Mouse (Mus musculus) CH12.LX (cell line): ENCODE measurements around the gene Dio3. TPM values are rescaled to one million over a fixed set of nuclear protein-coding genes. Genes with fewer than 3 reads are reported as not detected.

Experiments
- DNase-seq: peaks from one replicate; pipeline ENCODE4 v3.0.0-alpha.2; 2013; ENCODE audit errors: extremely low read depth
- H3K27ac ChIP-seq: 2 replicates; pipeline ENCODE4 v1.5.1; 2012; ENCODE audit warnings: low read depth, mild to moderate bottlenecking, control low read depth, moderate library complexity; ENCODE audit not compliant: insufficient read depth
- H3K27me3 ChIP-seq: replicated peaks from 2 replicates; pipeline ENCODE3; 2012; ENCODE audit warnings: inconsistent platforms
- H3K36me3 ChIP-seq, 2 experiments: replicated peaks in 1 of 2; 2 replicates each; pipeline versions ENCODE3 to v1.6.1; 2012; ENCODE audit warnings: inconsistent platforms in 1 of 2, low read length in 1 of 2, mild to moderate bottlenecking in 1 of 2, mixed read lengths in 1 of 2, moderate library complexity in 1 of 2; ENCODE audit not compliant: control insufficient read depth in 1 of 2, insufficient read depth in 1 of 2
- H3K4me1 ChIP-seq, 2 experiments: 2 replicates each; pipeline ENCODE4 v1.6.1; 2012; ENCODE audit warnings: inconsistent platforms in 1 of 2, moderate library complexity in 1 of 2; ENCODE audit not compliant: insufficient read depth in 2 of 2, control insufficient read depth in 1 of 2
- H3K4me2 ChIP-seq: 2 replicates; pipeline ENCODE4 v1.6.1; 2012; ENCODE audit warnings: low read depth, mild to moderate bottlenecking, control low read depth; ENCODE audit not compliant: poor library complexity, insufficient read depth, severe bottlenecking
- H3K4me3 ChIP-seq, 3 experiments: fragments of 150-350 bp in 1 of 3; sonication (generic) in 1 of 3; replicated peaks in 1 of 3; 2 replicates each; pipeline versions ENCODE3 to v1.5.1; 2011 to 2012; ENCODE audit warnings: low read depth in 2 of 3, low read length in 2 of 3, mild to moderate bottlenecking in 2 of 3, moderate library complexity in 2 of 3, control low read depth in 1 of 3, improper control_type of control experiment in 1 of 3, inconsistent platforms in 1 of 3, mixed read lengths in 1 of 3; ENCODE audit not compliant: poor library complexity in 1 of 3
- H3K79me2 ChIP-seq: replicated peaks from 2 replicates; pipeline ENCODE4 v1.6.1; 2012; ENCODE audit warnings: mild to moderate bottlenecking, moderate library complexity; ENCODE audit not compliant: control insufficient read depth, poor library complexity, insufficient read depth, severe bottlenecking; ENCODE audit errors: extremely low read depth
- H3K9ac ChIP-seq: 2 replicates; pipeline ENCODE4 v1.6.1; 2012; ENCODE audit warnings: low read depth, mild to moderate bottlenecking, control low read depth, moderate library complexity; ENCODE audit not compliant: insufficient read depth
- H3K9me3 ChIP-seq: replicated peaks from 2 replicates; pipeline ENCODE3; 2012; ENCODE audit warnings: low read length, inconsistent platforms, mixed read lengths
- BHLHE40 ChIP-seq: IDR thresholded peaks from 2 replicates; pipeline ENCODE4 v1.6.1; 2011; ENCODE audit warnings: mild to moderate bottlenecking, low read depth, low read length, improper control_type of control experiment
- CHD1 ChIP-seq: IDR thresholded peaks from 2 replicates; pipeline ENCODE4 v1.6.1; 2012; ENCODE audit warnings: low read depth, low read length, improper control_type of control experiment, inconsistent platforms
- CHD2 ChIP-seq: IDR thresholded peaks from 2 replicates; pipeline ENCODE4 v1.6.1; 2011; ENCODE audit warnings: low read length, improper control_type of control experiment
- CTCF ChIP-seq, 2 experiments: IDR thresholded peaks in 1 of 2; conservative IDR thresholded peaks in 1 of 2; 2 replicates each; pipeline ENCODE4 v1.5.1; 2011 to 2012; ENCODE audit warnings: low read depth in 2 of 2, low read length in 2 of 2, improper control_type of control experiment in 1 of 2, inconsistent platforms in 1 of 2, mild to moderate bottlenecking in 1 of 2, moderate library complexity in 1 of 2
- ELF1 ChIP-seq: IDR thresholded peaks from 2 replicates; pipeline ENCODE4 v1.6.1; 2014; ENCODE audit warnings: low read depth, mild to moderate bottlenecking, inconsistent platforms, low read length, improper control_type of control experiment
- ETS1 ChIP-seq: conservative IDR thresholded peaks from 2 replicates; pipeline ENCODE4 v1.6.1; 2012; ENCODE audit warnings: low read depth, mild to moderate bottlenecking, inconsistent platforms, low read length, improper control_type of control experiment, moderate library complexity
- MAFK ChIP-seq: IDR thresholded peaks from 2 replicates; pipeline ENCODE4 v1.6.1; 2011; ENCODE audit warnings: low read length, improper control_type of control experiment; ENCODE audit not compliant: insufficient replicate concordance
- MAX ChIP-seq: IDR thresholded peaks from 2 replicates; pipeline ENCODE4 v1.6.1; 2011; ENCODE audit warnings: low read length, improper control_type of control experiment
- MAZ ChIP-seq: IDR thresholded peaks from 2 replicates; pipeline ENCODE4 v1.6.1; 2012; ENCODE audit warnings: low read depth, mild to moderate bottlenecking, inconsistent platforms, low read length, improper control_type of control experiment, moderate library complexity
- NELFE ChIP-seq: IDR thresholded peaks from 2 replicates; pipeline ENCODE4 v1.6.1; 2011; ENCODE audit warnings: low read depth, low read length, improper control_type of control experiment
- NRF1 ChIP-seq: IDR thresholded peaks from 2 replicates; pipeline ENCODE4 v1.6.1; 2014; ENCODE audit warnings: low read depth, mild to moderate bottlenecking, inconsistent platforms, low read length, improper control_type of control experiment, moderate library complexity
- POLR2A ChIP-seq: IDR thresholded peaks from 2 replicates; pipeline ENCODE4 v1.6.1; 2011; ENCODE audit warnings: low read depth, mild to moderate bottlenecking, improper control_type of control experiment, low read length
- POLR2AphosphoS2 ChIP-seq: IDR thresholded peaks from 2 replicates; pipeline ENCODE4 v1.6.1; 2011; ENCODE audit warnings: low read depth, low read length, improper control_type of control experiment
- RAD21 ChIP-seq: IDR thresholded peaks from 2 replicates; pipeline ENCODE4 v1.6.1; 2011; ENCODE audit warnings: low read depth, mild to moderate bottlenecking, low read length, improper control_type of control experiment, moderate library complexity
- SMC3 ChIP-seq: IDR thresholded peaks from 2 replicates; pipeline ENCODE4 v1.6.1; 2011; ENCODE audit warnings: low read depth, low read length, improper control_type of control experiment
- TBP ChIP-seq: conservative IDR thresholded peaks from 2 replicates; pipeline ENCODE4 v1.6.1; 2011; ENCODE audit warnings: low read depth, low read length, improper control_type of control experiment
- TCF12 ChIP-seq: IDR thresholded peaks from 2 replicates; pipeline ENCODE4 v1.6.1; 2014; ENCODE audit warnings: low read depth, mild to moderate bottlenecking, inconsistent platforms, low read length, improper control_type of control experiment
- ZKSCAN1 ChIP-seq: IDR thresholded peaks from 2 replicates; pipeline ENCODE4 v1.6.1; 2012; ENCODE audit warnings: low read depth, inconsistent platforms, low read length, improper control_type of control experiment, borderline replicate concordance
- ZNF384 ChIP-seq: IDR thresholded peaks from 2 replicates; pipeline ENCODE4 v1.6.1; 2012; ENCODE audit warnings: low read depth, low read length, improper control_type of control experiment, inconsistent platforms
- dilution Hi-C: fragments of 300-500 bp; cut with MboI; formaldehyde crosslinking; loops from 2 replicates; pipeline ENCODE4 v1.14.3; 2020; ENCODE audit warnings: low sequenced_read_pairs; ENCODE audit not compliant: extremely low pct_unique_long_range_greater_than_20kb, extremely low pct_ligation_motif_present
- in situ Hi-C: fragments of 300-500 bp; cut with MboI; formaldehyde crosslinking; loops from 3 replicates; pipeline ENCODE4 v1.14.3; 2019; ENCODE audit warnings: low sequenced_read_pairs, low pct_ligation_motif_present, low pct_unique_long_range_greater_than_20kb, mixed read lengths
- polyA plus RNA-seq: library from polyadenylated mRNA; unstranded; fragments of >175 nt; gene quantifications from 2 replicates; pipeline ENCODE4 v1.2.1, GENCODE M21; 2012; ENCODE audit warnings: low read depth; ENCODE audit not compliant: insufficient read length
- total RNA-seq, 2 experiments: library from RNA; depleted of rRNA; stranded (reverse); fragments of 300-350 nt in 1 of 2; fragments of >200 nt in 1 of 2; gene quantifications; 2 replicates each; pipeline ENCODE4 v1.2.3; 2012 to 2014

Dio3 gene
- total and polyA plus RNA-seq, 3 experiments = not detected

DNA sequence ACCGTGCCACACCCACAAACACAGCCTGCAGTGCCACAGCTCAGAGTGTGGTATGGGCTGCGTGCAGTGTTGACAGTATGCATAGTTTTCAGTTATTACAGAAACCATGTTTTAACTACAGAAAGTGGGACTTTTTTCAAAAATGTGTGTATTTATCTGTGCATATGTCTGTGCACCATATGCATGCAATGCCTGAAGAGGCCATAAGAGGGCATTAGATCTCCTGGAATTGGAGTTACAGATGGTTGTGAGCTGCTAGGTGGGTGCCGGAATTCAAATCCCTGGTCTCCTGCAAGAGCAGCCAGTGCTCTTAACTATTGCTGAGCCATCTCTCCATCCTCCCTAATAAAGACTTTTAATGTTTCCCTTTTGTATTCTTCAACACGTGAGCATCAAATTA is 33.4 kb upstream of the Dio3 start:
- H3K4me2 ChIP-seq = no peak overlapping the region
- DNase-seq = no peak
- no peaks in the 10 kb centered on the region for H3K79me2 ChIP-seq
- H3K27ac ChIP-seq = no peak overlapping the region
- no peaks in the 10 kb centered on the region for H3K27me3 ChIP-seq
- H3K9me3 ChIP-seq = peaks cover 64% of the 10 kb centered on the region
- TF ChIP-seq RAD21 (no peak), ETS1 (no peak), MAFK (no peak), SMC3 (no peak), MAZ (no peak), CHD1 (no peak), CTCF (conservative IDR thresholded peaks at IDR 0.05 in 1 of 2, IDR thresholded peaks at IDR 0.05 in 1 of 2; ENCODE audit: low read depth in 2 of 2, low read length in 2 of 2) (no peak), TBP (no peak), NRF1 (no peak), ZKSCAN1 (no peak), NELFE (no peak), MAX (no peak), POLR2AphosphoS2 (no peak), POLR2A (no peak), ELF1 (no peak), BHLHE40 (no peak), TCF12 (no peak), CHD2 (no peak)
- H3K4me1 ChIP-seq = no peaks in the 10 kb centered on the region
- in situ Hi-C loops (no loop called here), dilution Hi-C loops (no loop called here)
- H3K9ac ChIP-seq = no peak overlapping the region
- H3K36me3 ChIP-seq = no peaks in the 10 kb centered on the region
- no peak overlapping the region for H3K4me3 ChIP-seq

- H3K9ac ChIP-seq = no peak overlapping the region
- TF ChIP-seq ETS1 (no peak), POLR2A (no peak), ZNF384 (no peak)
- in situ Hi-C loops = no loop called here
- no peak for DNase-seq
- H3K79me2 ChIP-seq = no peaks in the 10 kb centered on the region
- no peaks in the 10 kb centered on the region for H3K4me1 ChIP-seq
- dilution Hi-C loops = no loop called here
- peaks cover 79% of the 10 kb centered on the region for H3K9me3 ChIP-seq
- no peak overlapping the region for H3K27ac ChIP-seq
- H3K4me3 ChIP-seq = no peak overlapping the region
- no peaks in the 10 kb centered on the region for H3K36me3 ChIP-seq
- H3K27me3 ChIP-seq = peaks cover 9% of the 10 kb centered on the region
- H3K4me2 ChIP-seq = no peak overlapping the region
Observed at GRCm38 (mm10) chr12:110252163-110252575, 26.7 kb upstream of the Dio3 start.
